Mouse (Mus musculus) forebrain, embryonic 12.5 days (tissue): ENCODE data around the gene Maz. TPM values are rescaled to one million over a fixed set of nuclear protein-coding genes. Genes with fewer than 3 reads are reported as not detected.

Experiments
- ATAC-seq: fragments of 200-750 bp; cut with Nextera tagmentation; 2 replicates; pipeline ENCODE4 v1.8.0; 2017; ENCODE audit warnings: moderate TSS enrichment; ENCODE audit not compliant: low FRiP score
- H3K27ac ChIP-seq: fragments of 300-500 bp; sonication (generic); 2 replicates; pipeline ENCODE4 v1.5.1; 2016; ENCODE audit warnings: mild to moderate bottlenecking
- H3K27me3 ChIP-seq: fragments of 300-500 bp; sonication (generic); 2 replicates; pipeline ENCODE4 v1.6.1; 2016; ENCODE audit warnings: mild to moderate bottlenecking
- H3K36me3 ChIP-seq: fragments of 300-500 bp; sonication (generic); replicated peaks from 2 replicates; pipeline ENCODE4 v1.6.1; 2016; ENCODE audit warnings: mild to moderate bottlenecking
- H3K4me1 ChIP-seq: fragments of 300-500 bp; sonication (generic); 2 replicates; pipeline ENCODE4 v1.6.1; 2016
- H3K4me2 ChIP-seq: fragments of 300-500 bp; sonication (generic); 2 replicates; pipeline ENCODE4 v1.6.1; 2016; ENCODE audit warnings: mild to moderate bottlenecking, moderate library complexity
- H3K4me3 ChIP-seq: fragments of 300-500 bp; sonication (generic); replicated peaks from 2 replicates; pipeline ENCODE4 v1.5.1; 2016; ENCODE audit warnings: mild to moderate bottlenecking
- H3K9ac ChIP-seq: fragments of 300-500 bp; sonication (generic); 2 replicates; pipeline ENCODE4 v1.6.1; 2016; ENCODE audit warnings: mild to moderate bottlenecking
- H3K9me3 ChIP-seq: fragments of 300-500 bp; sonication (generic); 2 replicates; pipeline ENCODE4 v1.6.1; 2016
- WGBS: fragments of 180-500 bp; shearing (Covaris S2); methylation state at CpG from one replicate; pipeline ENCODE4 v1.1.7; 2016; 5-methylcytosine and 5-hydroxymethylcytosine counted together
- polyA plus RNA-seq: library from polyadenylated mRNA; unstranded; fragments of >200 nt; fragmentation: Nextera tagmentation; extraction: Ambion mirVana; gene quantifications from 2 replicates; pipeline ENCODE4 v1.2.1, GENCODE M21; 2016

The Maz gene
- polyA plus RNA-seq, 1 experiment from 2014 or later, result 113 TPM

GRCm38 (mm10) chr7:127011717-127012116 lies 15.1 kb downstream of the Maz start:
- no peaks in the 10 kb centered on the region for H3K27me3 ChIP-seq
- peaks cover 38% of the 10 kb centered on the region for H3K36me3 ChIP-seq
- 74% methylated on average over 2 of the region's 2 CpGs for WGBS
- H3K9ac ChIP-seq, result no peak overlapping the region
- no peak overlapping the region for H3K4me2 ChIP-seq
- H3K4me1 ChIP-seq, result peaks cover 33% of the 10 kb centered on the region
- H3K9me3 ChIP-seq, result no peaks in the 10 kb centered on the region
- ATAC-seq, result no peak
- no peak overlapping the region for H3K4me3 ChIP-seq
- peak overlapping the region; percentile 19; the same call in 1 of the 2 replicates for H3K27ac ChIP-seq

- Histone ChIP-seq H3K4me1 (peaks cover 32% of the 10 kb centered on the region), H3K4me2 (no peak overlapping the region), H3K27ac (no peak overlapping the region), H3K36me3 (peaks cover 38% of the 10 kb centered on the region), H3K9ac (no peak overlapping the region), H3K4me3 (no peak overlapping the region), H3K27me3 (no peaks in the 10 kb centered on the region), H3K9me3 (no peaks in the 10 kb centered on the region)
- WGBS, result 93% methylated on average over 2 of the region's 2 CpGs
- ATAC-seq, result no peak
Observed at GRCm38 (mm10) chr7:127011051-127011450, 15.8 kb downstream of the Maz start.

GRCm38 (mm10) chr7:127009307-127010085 lies 17.3 kb downstream of the Maz start:
- H3K27ac ChIP-seq, result peak overlapping the region; percentile 78; the same call in 1 of the 2 replicates
- 87% methylated on average over 17 of the region's 17 CpGs for WGBS
- peaks cover 17% of the 10 kb centered on the region for H3K4me1 ChIP-seq
- 0 out of 2 replicates have a peak overlapping the region, but pooled peaks have one; percentile 2 for H3K9ac ChIP-seq
- H3K27me3 ChIP-seq, result no peaks in the 10 kb centered on the region
- ATAC-seq, result no peak
- peaks cover 25% of the 10 kb centered on the region for H3K36me3 ChIP-seq
- no peaks in the 10 kb centered on the region for H3K9me3 ChIP-seq
- no peak overlapping the region for H3K4me3 ChIP-seq
- no peak overlapping the region for H3K4me2 ChIP-seq

DNA sequence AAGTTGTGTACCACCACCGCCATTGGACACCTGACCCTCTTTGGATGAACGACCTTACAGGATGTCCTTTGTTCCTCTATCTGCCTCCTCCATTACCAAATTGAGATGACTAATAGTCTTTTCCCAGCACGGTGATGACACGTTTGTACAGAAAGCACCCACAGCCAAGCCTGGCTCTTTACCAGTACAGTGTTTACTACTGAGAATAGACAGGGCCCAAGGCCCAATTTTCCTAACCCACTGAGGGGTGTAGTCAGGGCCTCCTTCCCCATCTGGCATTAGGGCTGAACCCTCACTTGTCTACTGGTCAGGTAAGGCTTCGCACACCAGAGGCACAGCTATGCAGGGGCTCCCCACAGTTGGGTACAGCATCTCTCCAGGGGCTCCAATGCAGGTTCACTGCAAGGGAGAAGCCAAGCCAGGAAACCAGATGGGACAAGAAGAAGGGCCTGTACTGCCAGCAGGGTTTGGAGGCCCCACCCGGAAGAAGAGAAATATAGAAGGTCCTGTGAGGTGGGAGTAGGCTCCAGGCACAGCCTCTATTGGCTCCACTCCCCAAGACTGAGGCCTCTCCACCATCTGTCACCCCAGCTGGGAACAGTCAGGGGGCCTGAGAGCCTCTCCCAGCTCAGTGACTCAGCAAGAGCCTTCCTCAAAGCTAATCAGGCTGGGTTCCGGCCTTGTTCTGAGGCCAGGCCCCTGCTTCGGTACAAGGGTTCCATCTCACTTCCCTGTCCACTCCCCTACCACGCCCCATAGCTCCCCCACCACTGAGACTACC lies 18.4 kb downstream of the Maz start:
- Histone ChIP-seq H3K36me3 (peaks cover 14% of the 10 kb centered on the region), H3K4me1 (peaks cover 11% of the 10 kb centered on the region), H3K4me2 (no peak overlapping the region), H3K9me3 (no peaks in the 10 kb centered on the region), H3K27ac (peak overlapping the region; percentile 78), H3K9ac (0 out of 2 replicates have a peak overlapping the region, but pooled peaks have one; percentile 2), H3K27me3 (no peaks in the 10 kb centered on the region), H3K4me3 (no peak overlapping the region)
- 77% methylated on average over 9 of the region's 9 CpGs for WGBS
- ATAC-seq, result peak; percentile 68

DNA sequence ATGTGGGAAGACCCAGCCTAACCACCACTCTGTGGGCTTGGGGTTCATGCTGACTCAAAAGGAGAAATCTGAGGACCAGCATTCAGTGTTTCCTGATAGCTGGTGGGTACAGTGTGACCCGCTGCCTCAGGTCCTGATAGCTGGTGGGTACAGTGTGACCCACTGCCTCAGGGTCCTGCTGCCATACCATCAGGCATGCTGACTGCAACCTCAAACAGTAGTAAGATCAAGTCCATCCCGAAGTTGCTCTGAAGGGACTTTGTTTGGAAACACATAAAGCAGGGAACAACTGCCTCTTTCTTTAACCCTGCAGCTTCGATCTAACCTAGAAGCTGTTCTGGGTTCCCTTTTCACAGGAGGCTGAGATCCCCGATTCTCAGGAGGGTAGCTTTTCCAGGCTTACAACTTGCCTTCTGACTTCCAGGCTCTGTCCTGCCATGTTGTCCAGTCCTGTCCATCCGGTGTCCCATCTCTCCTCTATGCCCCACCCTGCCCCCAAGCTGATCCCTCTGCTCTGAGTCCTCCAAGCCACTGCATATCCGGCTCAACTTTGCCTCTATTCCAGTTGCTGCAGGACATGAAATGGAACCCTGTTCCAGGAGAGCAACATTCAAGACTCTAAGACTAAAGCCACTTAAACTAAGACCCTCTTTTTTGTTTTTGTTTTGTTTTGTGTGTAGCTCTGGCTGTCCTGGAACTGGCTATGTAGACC lies 19.4 kb downstream of the Maz start:
- WGBS, result 84% methylated on average over 6 of the region's 6 CpGs
- H3K27ac ChIP-seq, result 0 out of 2 replicates have a peak overlapping the region, but pooled peaks have one; percentile 78
- no peak overlapping the region for H3K4me3 ChIP-seq
- ATAC-seq, result no peak
- H3K9me3 ChIP-seq, result no peaks in the 10 kb centered on the region
- H3K36me3 ChIP-seq, result peaks cover 4% of the 10 kb centered on the region; the same call in 1 of the 2 replicates
- no peak overlapping the region for H3K4me2 ChIP-seq
- no peak overlapping the region for H3K9ac ChIP-seq
- H3K27me3 ChIP-seq, result no peaks in the 10 kb centered on the region
- peaks cover 11% of the 10 kb centered on the region for H3K4me1 ChIP-seq

- H3K4me1 ChIP-seq, result peaks cover 5% of the 10 kb centered on the region
- no peaks in the 10 kb centered on the region for H3K36me3 ChIP-seq
- no peak for ATAC-seq
- H3K9ac ChIP-seq, result no peak overlapping the region
- no peaks in the 10 kb centered on the region for H3K27me3 ChIP-seq
- no peak overlapping the region for H3K27ac ChIP-seq
- no peaks in the 10 kb centered on the region for H3K9me3 ChIP-seq
- no peak overlapping the region for H3K4me3 ChIP-seq
- H3K4me2 ChIP-seq, result no peak overlapping the region
- WGBS, result 89% methylated on average over 4 of the region's 4 CpGs
Observed at GRCm38 (mm10) chr7:127004122-127004875, 22.5 kb downstream of the Maz start.

GRCm38 (mm10) chr7:127003620-127004019 lies 23.2 kb downstream of the Maz start:
- ATAC-seq, result no peak
- Histone ChIP-seq H3K4me1 (peaks cover 3% of the 10 kb centered on the region), H3K4me2 (no peak overlapping the region), H3K9ac (no peak overlapping the region), H3K4me3 (no peak overlapping the region), H3K36me3 (no peaks in the 10 kb centered on the region), H3K27me3 (no peaks in the 10 kb centered on the region), H3K27ac (no peak overlapping the region), H3K9me3 (no peaks in the 10 kb centered on the region)
- 94% methylated on average over 5 of the region's 5 CpGs for WGBS

- H3K36me3 ChIP-seq, result no peaks in the 10 kb centered on the region
- no peak for ATAC-seq
- no peaks in the 10 kb centered on the region for H3K4me1 ChIP-seq
Observed at GRCm38 (mm10) chr7:126999568-126999967, 27.3 kb downstream of the Maz start.

DNA sequence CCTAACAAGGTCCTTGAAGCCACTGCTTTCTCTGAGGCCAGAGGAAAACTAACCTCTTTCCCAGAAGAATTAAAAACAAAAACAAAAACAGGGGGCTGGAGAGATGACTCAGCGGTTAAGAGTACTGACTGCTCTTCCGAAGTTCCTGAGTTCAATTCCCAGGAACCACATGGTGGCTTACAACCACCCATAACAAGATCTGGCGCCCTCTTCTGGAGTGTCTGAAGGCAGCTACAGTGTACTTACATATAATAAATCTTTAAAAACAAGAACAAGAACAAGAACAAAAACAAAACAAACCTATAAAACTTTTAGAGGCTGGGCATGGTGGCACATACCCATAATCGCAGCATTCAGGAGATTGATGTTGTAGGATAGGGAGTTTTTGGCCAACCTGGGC lies 30.4 kb downstream of the Maz start:
- Histone ChIP-seq H3K9ac (no peak overlapping the region), H3K27ac (no peak overlapping the region), H3K4me1 (no peaks in the 10 kb centered on the region), H3K4me3 (no peak overlapping the region), H3K36me3 (no peaks in the 10 kb centered on the region), H3K9me3 (no peaks in the 10 kb centered on the region), H3K27me3 (no peaks in the 10 kb centered on the region), H3K4me2 (no peak overlapping the region)
- no peak for ATAC-seq
- 74% methylated on average over 4 of the region's 4 CpGs for WGBS

More at GRCm38 (mm10) chr7:126999568-126999967, 27.3 kb downstream of the Maz start:
- Histone ChIP-seq H3K9me3 (no peaks in the 10 kb centered on the region), H3K27me3 (no peaks in the 10 kb centered on the region), H3K9ac (no peak overlapping the region), H3K4me2 (no peak overlapping the region), H3K27ac (no peak overlapping the region), H3K4me3 (no peak overlapping the region)
- WGBS, result 88% methylated on average over 10 of the region's 10 CpGs

DNA sequence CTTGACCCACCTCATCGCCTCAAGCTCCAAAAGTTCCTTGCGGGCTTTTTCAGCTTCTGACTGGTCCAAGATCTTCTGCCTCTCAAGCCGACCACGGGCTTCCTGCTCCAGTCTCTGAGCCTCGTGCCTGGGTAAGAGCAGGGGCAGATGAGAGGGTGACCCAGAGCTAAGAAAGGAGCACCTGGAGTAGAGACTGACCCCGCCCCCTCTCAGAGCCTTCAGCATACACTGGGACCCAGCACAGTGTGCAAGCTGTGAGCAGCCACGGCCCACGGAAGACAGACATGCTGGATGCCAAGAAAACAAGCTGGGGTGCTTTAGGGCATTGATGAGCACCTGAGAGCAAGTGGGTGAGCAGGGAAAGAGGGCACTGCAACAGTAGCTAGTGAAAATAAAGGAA lies 38.0 kb downstream of the Maz start:
- H3K27ac ChIP-seq, result no peak overlapping the region
- WGBS, result 74% methylated on average over 8 of the region's 8 CpGs
- no peak overlapping the region for H3K9ac ChIP-seq
- no peaks in the 10 kb centered on the region for H3K4me1 ChIP-seq
- no peaks in the 10 kb centered on the region for H3K27me3 ChIP-seq
- H3K9me3 ChIP-seq, result no peaks in the 10 kb centered on the region
- no peak for ATAC-seq
- H3K4me2 ChIP-seq, result no peak overlapping the region
- H3K4me3 ChIP-seq, result no peak overlapping the region
- H3K36me3 ChIP-seq, result no peaks in the 10 kb centered on the region

GRCm38 (mm10) chr7:126986319-126986718 lies 40.5 kb downstream of the Maz start:
- Histone ChIP-seq H3K27me3 (no peaks in the 10 kb centered on the region), H3K27ac (no peak overlapping the region), H3K4me3 (no peak overlapping the region), H3K9me3 (no peaks in the 10 kb centered on the region), H3K36me3 (no peaks in the 10 kb centered on the region), H3K9ac (no peak overlapping the region), H3K4me1 (no peaks in the 10 kb centered on the region), H3K4me2 (no peak overlapping the region)
- 53% methylated on average over 9 of the region's 9 CpGs for WGBS
- ATAC-seq, result no peak
